Mouse (Mus musculus): ENCODE measurements around the gene Ireb2. TPM values are rescaled to one million over a fixed set of nuclear protein-coding genes. Genes with fewer than 3 reads are reported as not detected.

The Ireb2 gene
- polyA plus RNA-seq, 1 experiment from 2014 or later, result 69.3 TPM

- H3K36me3 ChIP-seq, result peaks cover 31% of the 10 kb centered on the region
- peak within 1 kb of the TSS; percentile 77 for H3K9ac ChIP-seq (replicated peaks)
- peak within 1 kb of the TSS; percentile 63 for H3K4me2 ChIP-seq (replicated peaks)
- H3K4me1 ChIP-seq, result peaks cover 17% of the 10 kb centered on the region
- H3K4me3 ChIP-seq, result peak within 1 kb of the TSS; percentile 59
- ATAC-seq (ENCODE audit: low FRiP score, low read depth), result peak; percentile 100
- peak within 1 kb of the TSS; percentile 93 for H3K27ac ChIP-seq (replicated peaks)
- no peaks in the 10 kb centered on the region for H3K9me3 ChIP-seq
- no peaks in the 10 kb centered on the region for H3K27me3 ChIP-seq
- WGBS, result under 1% methylated on average over 62 of the region's 65 CpGs
Observed at GRCm38 (mm10) chr9:54950575-54951321, 87.2 kb downstream of the Ireb2 start, which contains the start of the genes Psma4 and AY074887. Gene Psma4 (plus strand): TSS chr9:54950790. Gene AY074887 (minus strand): TSS chr9:54950998.

- Histone ChIP-seq H3K36me3 (peaks cover 40% of the 10 kb centered on the region), H3K9me3 (0 out of 2 replicates have a peak, but pooled peaks cover 4% of the 10 kb centered on the region), H3K4me1 (no peaks in the 10 kb centered on the region), H3K27me3 (no peaks in the 10 kb centered on the region), H3K4me2 (replicated peaks) (no peak overlapping the region), H3K27ac (replicated peaks) (no peak overlapping the region), H3K4me3 (no peak overlapping the region), H3K9ac (replicated peaks) (no peak overlapping the region)
- WGBS, result 96% methylated on average over 4 of the region's 4 CpGs
- no peak for ATAC-seq (ENCODE audit: low FRiP score, low read depth)
Observed at GRCm38 (mm10) chr9:54961059-54961458, 97.5 kb downstream of the Ireb2 start.

Other genes starting within 250 kb of the Ireb2 start
- 10.7 and 11.7 TPM in 2 replicates for gene Acsbg1, start 201.9 kb upstream of the Ireb2 start, polyA plus RNA-seq (2016; fragmentation: Nextera tagmentation; extraction: Ambion mirVana)
- gene Dnaja4, start 164.9 kb upstream of the Ireb2 start, polyA plus RNA-seq (2016; fragmentation: Nextera tagmentation; extraction: Ambion mirVana), result 3.7 and 4.4 TPM in 2 replicates
- 128 and 134 TPM in 2 replicates for gene Wdr61, start 129.3 kb upstream of the Ireb2 start, polyA plus RNA-seq (2016; fragmentation: Nextera tagmentation; extraction: Ambion mirVana)
- 418 and 522 TPM in 2 replicates for gene Crabp1, start 99.0 kb upstream of the Ireb2 start, polyA plus RNA-seq (2016; fragmentation: Nextera tagmentation; extraction: Ambion mirVana)
- gene Hykk, start 53.5 kb downstream of the Ireb2 start, polyA plus RNA-seq (2016; fragmentation: Nextera tagmentation; extraction: Ambion mirVana), result 4.9 and 5.0 TPM in 2 replicates
- gene Psma4, start 87.0 kb downstream of the Ireb2 start, polyA plus RNA-seq (2016; fragmentation: Nextera tagmentation; extraction: Ambion mirVana), result 263 and 273 TPM in 2 replicates
- 0.73 and 1.2 TPM in 2 replicates for gene AY074887, start 87.2 kb downstream of the Ireb2 start, polyA plus RNA-seq (2016; fragmentation: Nextera tagmentation; extraction: Ambion mirVana)
- gene Chrna5, start 117.1 kb downstream of the Ireb2 start, polyA plus RNA-seq (2016; fragmentation: Nextera tagmentation; extraction: Ambion mirVana), result 5.5 and 5.6 TPM in 2 replicates
- 9.0 and 9.8 TPM in 2 replicates for gene Chrna3, start 162.8 kb downstream of the Ireb2 start, polyA plus RNA-seq (2016; fragmentation: Nextera tagmentation; extraction: Ambion mirVana)
- gene Chrnb4, start 185.0 kb downstream of the Ireb2 start, polyA plus RNA-seq (2016; fragmentation: Nextera tagmentation; extraction: Ambion mirVana), result 1.1 and 1.3 TPM in 2 replicates

Measured in midbrain, embryonic 12.5 days (tissue).